Mouse (Mus musculus) CD4-positive, CD25-positive, alpha-beta regulatory T cell, adult 2 months (primary cell): Measurements from ENCODE around the gene Ccl22.

Experiments used
- DNase-seq: peaks from one replicate; pipeline ENCODE4 v3.0.0-alpha.2; 2012; ENCODE audit warnings: low read depth, low spot score

Ccl22 gene

DNA sequence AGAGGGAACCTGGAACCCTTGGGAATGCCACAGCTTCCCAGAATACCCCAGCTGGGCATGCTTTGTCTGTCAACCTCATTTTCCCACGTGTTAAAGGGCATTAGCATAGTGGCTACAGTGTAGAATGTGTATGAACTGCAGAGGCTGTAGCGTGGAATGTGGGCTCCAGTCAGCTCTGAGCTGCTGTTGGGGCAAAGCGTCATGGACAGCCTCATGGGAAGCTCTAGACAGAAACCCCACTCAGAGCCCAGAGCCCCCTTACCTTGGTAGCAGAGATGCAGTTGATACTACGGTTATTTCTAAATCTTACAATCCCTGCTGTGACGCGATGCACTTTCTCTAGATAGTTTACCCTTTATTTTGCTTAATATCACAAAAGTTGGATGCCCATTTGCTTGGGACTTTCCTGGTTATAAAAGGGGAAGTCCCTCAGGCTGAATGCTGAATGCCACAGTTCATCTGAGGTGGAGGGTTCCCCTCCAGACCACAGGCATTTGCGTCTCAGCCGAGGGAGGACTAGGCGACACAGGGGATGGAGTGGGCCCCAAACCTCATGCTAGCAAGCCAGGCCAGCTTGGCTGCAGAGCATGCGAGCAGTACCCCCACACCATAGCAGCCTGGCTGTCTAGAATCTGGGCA, 33.6 kb downstream of the Ccl22 start:
- peak; percentile 65 for DNase-seq

DNA sequence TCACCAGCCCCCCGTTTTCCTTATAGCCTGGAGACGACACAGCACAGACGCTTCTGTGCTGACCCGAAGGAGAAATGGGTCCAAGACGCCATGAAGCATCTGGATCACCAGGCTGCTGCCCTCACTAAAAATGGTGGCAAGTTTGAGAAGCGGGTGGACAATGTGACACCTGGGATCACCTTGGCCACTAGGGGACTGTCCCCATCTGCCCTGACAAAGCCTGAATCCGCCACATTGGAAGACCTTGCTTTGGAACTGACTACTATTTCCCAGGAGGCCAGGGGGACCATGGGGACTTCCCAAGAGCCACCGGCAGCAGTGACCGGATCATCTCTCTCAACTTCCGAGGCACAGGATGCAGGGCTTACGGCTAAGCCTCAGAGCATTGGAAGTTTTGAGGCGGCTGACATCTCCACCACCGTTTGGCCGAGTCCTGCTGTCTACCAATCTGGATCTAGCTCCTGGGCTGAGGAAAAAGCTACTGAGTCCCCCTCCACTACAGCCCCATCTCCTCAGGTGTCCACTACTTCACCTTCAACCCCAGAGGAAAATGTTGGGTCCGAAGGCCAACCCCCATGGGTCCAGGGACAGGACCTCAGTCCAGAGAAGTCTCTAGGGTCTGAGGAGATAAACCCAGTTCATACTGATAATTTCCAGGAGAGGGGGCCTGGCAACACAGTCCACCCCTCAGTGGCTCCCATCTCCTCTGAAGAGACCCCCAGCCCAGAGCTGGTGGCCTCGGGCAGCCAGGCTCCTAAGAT, 34.3 kb downstream of the Ccl22 start:
- DNase-seq = no peak

DNA sequence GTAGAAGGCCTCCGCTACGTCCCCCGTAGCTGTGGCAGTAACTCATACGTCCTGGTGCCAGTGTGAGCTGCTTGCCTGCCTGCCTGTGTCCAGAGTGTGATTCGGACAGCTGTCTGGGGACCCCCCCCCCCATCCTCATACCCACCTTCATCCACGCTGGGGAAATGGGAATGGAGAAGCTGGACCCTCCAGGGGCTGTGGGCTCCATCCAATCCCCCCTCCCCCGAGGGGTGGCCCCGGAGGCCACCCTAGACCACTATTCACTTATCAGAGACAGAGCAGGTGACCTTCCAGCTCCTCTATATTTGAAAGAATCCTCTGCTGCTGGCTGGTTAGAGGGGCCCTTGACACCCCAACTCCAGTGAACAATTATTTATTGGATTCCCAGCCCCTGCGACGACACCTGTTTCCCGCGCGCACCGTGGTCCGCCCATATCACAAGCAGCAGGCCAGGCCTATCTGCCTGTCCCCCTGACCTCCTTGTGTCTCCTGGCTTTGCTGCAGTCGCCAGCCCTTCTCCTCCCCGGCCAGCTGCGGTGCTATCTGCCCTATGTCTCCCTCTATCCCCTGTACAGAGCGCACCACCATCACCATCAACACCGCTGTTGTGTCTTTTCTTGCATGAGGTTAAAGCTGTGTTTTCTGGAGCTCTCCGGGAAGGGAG, 35.2 kb downstream of the Ccl22 start:
- no peak for DNase-seq

DNA sequence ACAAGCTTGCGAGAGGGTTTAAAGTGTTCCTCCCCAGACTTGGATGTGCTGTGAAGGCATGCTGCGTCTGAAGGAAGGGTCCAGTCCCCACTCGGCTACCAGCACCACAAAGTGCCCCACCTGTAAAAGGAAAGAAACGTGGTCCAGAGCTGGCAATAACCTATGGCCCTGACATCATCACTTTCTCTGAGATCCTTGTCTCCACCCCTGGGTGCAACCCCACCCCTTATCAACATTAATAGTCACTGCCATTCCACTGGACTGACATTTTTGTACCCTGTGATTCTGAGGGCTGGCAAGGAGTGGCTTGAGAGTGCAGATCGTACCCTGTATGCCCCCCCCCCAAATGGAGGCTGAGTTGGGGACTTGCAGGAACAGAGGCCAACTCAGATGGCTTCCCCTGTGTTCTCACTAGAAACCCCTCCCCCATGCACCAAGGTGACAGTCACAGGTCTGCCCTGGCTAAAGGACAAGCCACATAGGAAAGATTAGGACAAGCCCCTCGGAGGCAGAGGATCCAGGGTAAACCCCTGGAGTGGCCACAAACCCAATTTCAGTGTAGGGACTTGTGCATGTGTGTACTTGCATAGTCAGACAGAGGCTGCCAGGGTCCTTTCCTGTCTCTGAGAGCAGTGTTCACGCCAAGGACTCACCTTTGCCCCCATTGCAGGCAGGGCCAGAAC, 35.9 kb downstream of the Ccl22 start:
- no peak for DNase-seq

- DNase-seq = peak; percentile 17
Observed at GRCm38 (mm10) chr8:94781838-94782235, 36.4 kb downstream of the Ccl22 start.

DNA sequence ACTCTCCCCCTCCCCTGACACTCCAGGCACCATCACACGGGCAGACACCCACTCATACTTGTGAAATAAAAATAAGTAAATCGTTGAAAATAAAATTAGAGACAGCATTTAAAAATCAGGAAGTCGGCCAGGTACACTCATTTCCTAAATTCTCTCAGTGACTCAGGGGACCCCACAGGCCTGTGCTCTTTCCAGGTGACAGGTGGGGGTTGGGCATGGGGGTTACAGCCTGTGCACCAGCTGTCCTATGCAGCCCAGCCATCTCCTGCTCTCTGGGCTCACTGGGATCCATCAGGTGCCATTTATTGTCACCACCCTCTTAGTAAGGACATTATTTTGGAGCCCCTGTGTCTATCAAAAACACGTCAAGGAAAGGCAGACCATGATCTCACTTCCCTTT, 38.5 kb downstream of the Ccl22 start:
- DNase-seq = no peak

- DNase-seq = peak; percentile 80
Observed at GRCm38 (mm10) chr8:94785247-94785985, 40.0 kb downstream of the Ccl22 start.

- DNase-seq = no peak
Observed at GRCm38 (mm10) chr8:94785995-94786595, 40.7 kb downstream of the Ccl22 start.

DNA sequence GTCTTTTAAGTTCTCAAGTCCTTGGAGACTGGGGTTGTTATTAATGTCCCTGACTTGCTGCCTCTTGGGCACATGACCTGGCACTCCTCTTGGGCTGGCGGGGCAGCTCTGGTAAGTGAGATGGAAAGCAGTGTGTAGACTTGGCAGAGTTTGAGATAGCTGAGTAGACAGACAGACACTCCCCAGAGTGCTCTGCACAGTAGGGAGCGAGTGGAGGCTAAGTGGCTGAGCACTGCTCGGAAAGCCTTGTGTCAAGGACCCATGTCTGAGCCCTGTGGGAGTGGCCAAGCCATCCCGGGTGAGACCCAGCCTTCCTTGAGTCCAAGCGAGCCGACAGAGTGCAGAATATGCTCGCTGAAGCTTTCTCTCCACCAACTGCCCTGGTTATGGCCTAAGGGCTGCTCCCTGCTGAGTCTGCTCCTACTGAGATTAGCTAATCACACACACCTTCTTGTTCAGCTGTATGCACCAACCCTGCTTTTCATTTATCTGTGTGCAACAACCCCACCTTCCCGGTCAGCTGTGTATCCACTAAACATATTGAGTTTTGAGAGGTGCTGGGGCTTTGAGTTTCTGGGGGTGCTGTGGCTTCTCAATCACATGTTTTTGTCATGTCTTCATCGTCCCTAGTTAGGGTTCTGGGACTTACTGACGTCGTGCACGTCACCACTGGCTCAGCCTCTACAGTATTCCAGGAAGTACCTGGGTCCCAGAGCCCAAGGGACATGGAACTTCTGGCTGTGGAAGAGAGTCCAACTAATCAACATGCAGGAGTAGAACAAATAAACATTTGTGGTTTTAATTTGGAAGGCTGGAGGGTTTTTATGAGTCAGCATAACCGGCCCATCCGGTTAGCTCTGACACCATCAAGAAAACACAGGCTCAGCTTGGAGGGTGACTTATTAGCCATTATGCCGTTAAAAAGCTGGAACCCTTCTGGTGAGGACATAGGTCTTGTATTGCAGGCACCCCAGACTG, 42.4 kb downstream of the Ccl22 start:
- no peak for DNase-seq

DNA sequence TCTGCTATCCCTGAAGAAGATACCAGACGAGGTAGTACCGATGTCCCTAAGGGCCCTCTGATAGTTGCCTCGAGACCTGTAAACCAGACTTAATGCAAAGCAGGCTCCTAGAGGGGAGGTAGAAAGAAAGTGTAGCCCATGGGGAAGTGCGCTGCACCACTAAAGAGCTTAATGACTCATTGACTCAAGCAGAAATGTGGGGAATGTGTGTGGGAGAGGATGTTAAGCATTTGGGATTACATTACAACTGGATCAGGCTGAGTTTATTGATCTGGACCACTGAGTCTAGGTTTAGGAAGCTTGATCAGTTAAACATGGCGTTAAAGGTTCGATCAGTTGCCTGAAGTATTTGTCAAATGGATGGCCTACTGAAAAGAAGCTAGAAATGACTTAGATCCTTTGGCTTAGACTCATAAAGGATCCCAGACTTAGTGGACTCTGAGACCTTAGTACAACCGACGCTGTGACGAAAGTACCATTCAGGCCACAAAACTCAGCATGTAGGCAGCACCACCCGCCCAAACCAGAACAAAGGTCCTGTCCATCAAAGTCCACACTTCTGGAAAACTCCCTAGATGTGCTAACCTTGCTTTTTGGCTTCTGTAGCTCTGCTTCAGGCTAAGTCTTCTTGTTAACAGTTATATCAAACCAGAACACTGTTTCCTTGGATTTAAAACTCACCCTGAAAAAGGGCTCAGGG, 44.0 kb downstream of the Ccl22 start:
- DNase-seq = no peak

GRCm38 (mm10) chr8:94794368-94794767, 49.0 kb downstream of the Ccl22 start:
- DNase-seq = no peak

GRCm38 (mm10) chr8:94794782-94795181, 49.4 kb downstream of the Ccl22 start:
- DNase-seq = peak; percentile 58

GRCm38 (mm10) chr8:94800278-94800968, 55.0 kb downstream of the Ccl22 start:
- DNase-seq = no peak
